ENCODE assay signal across 36 mouse cellular contexts in genomic region chr3:103068971-103069370, GRCm38 (mm10). TPM values are rescaled to one million over a fixed set of nuclear protein-coding genes. Genes with fewer than 3 reads are reported as not detected.
DNase-seq lines count a peak whose midpoint lies in the region; ATAC-seq and TF ChIP-seq lines count a peak whose summit lies in the region.
"Had no signal": no experiment of that assay in that cellular context is flagged by ENCODE, and none has a peak within 500 bp of the region (broad histone marks: within the 10 kb centered on the region; RNA-seq: fewer than 3 reads in every experiment).

No protein-coding gene starts in this region.

- no peaks in the 10 kb centered on the region for H3K4me1 ChIP-seq in lung, adult 2 months (ENCODE audit: control insufficient read depth, insufficient read depth, low read length)
- no peaks in the 10 kb centered on the region for H3K4me1 ChIP-seq in embryonic facial prominence, embryonic 14.5 days (ENCODE audit: control insufficient read depth, insufficient read depth, low read length)
- H3K4me1 ChIP-seq: embryonic facial prominence, embryonic 15.5 days; forebrain, embryonic 10.5 days; heart, embryonic 15.5 days; hindbrain, embryonic 12.5 days; intestine, embryonic 15.5 days; limb, embryonic 10.5 days; limb, embryonic 15.5 days; liver, embryonic 15.5 days; midbrain, embryonic 13.5 days; neural tube, embryonic 13.5 days; stomach, embryonic 15.5 days had no signal

- H3K9ac ChIP-seq in embryonic facial prominence, embryonic 14.5 days (ENCODE audit: low read depth, low read length), result no peak overlapping the region
- H3K9ac ChIP-seq: embryonic facial prominence, embryonic 15.5 days; heart, embryonic 15.5 days; hindbrain, embryonic 12.5 days; intestine, embryonic 15.5 days; limb, embryonic 15.5 days; liver, embryonic 15.5 days; midbrain, embryonic 13.5 days; neural tube, embryonic 13.5 days; stomach, embryonic 15.5 days had no signal

- WGBS in lung, adult 2 months, result 78% methylated on average over 6 of the region's 6 CpGs
- 77% methylated on average over 6 of the region's 6 CpGs for WGBS in embryonic facial prominence, embryonic 14.5 days

- H3K36me3 ChIP-seq in embryonic facial prominence, embryonic 14.5 days (ENCODE audit: control insufficient read depth, insufficient read depth, low read length), result peaks cover 41% of the 10 kb centered on the region

- H3K4me2 ChIP-seq in embryonic facial prominence, embryonic 14.5 days (ENCODE audit: low read depth, low read length), result no peak overlapping the region
- H3K4me2 ChIP-seq: embryonic facial prominence, embryonic 15.5 days; heart, embryonic 15.5 days; hindbrain, embryonic 12.5 days; intestine, embryonic 15.5 days; limb, embryonic 15.5 days; liver, embryonic 15.5 days; midbrain, embryonic 13.5 days; neural tube, embryonic 13.5 days; stomach, embryonic 15.5 days had no signal

- no peak overlapping the region for H3K27ac ChIP-seq in embryonic facial prominence, embryonic 14.5 days (replicated peaks; ENCODE audit: low read depth, low read length)
- H3K27ac ChIP-seq: embryonic facial prominence, embryonic 15.5 days; forebrain, embryonic 10.5 days; heart, embryonic 15.5 days; hindbrain, embryonic 12.5 days; hindbrain, postnatal 0 days; intestine, embryonic 15.5 days; kidney, postnatal 0 days; limb, embryonic 10.5 days; limb, embryonic 15.5 days; liver, embryonic 15.5 days; macrophage; midbrain, embryonic 13.5 days; neural tube, embryonic 13.5 days; stomach, embryonic 15.5 days had no signal

- intact Hi-C loops in heart, postnatal 36 days (cut with DNase I), result no loop called here
- intact Hi-C loops in left cerebral cortex, postnatal 36 days (cut with DNase I), result no loop called here

- DNase-seq in heart, adult 11 months, result peak; percentile 51
- no peak for DNase-seq in heart, postnatal 36 days
- DNase-seq in lung, postnatal 10 days, result peak; percentile 5
- DNase-seq in lung, adult 2 months, result no peak
- peak; percentile 57 for DNase-seq in embryonic facial prominence, embryonic 14.5 days (ENCODE audit: low spot score)
- peak; percentile 60 for DNase-seq in lung, postnatal 36 days
- DNase-seq in thymus, postnatal 36 days, result no peak
- no peak for DNase-seq in left cerebral cortex, postnatal 36 days (ENCODE audit: low spot score in 2 of 2)
- DNase-seq: adrenal gland, postnatal 10 days; cerebellum, adult 8-10 months; embryo, embryonic 11 days; gastrocnemius, postnatal 36 days; kidney, adult 2 months; kidney, postnatal 4 days; layer of hippocampus, postnatal 36 days had no signal

- H3K4me3 ChIP-seq in lung, adult 2 months (replicated peaks; ENCODE audit: extremely low read depth, low read depth, low read length), result no peak overlapping the region
- no peak overlapping the region for H3K4me3 ChIP-seq in embryonic facial prominence, embryonic 14.5 days (ENCODE audit: low read depth, low read length)
- H3K4me3 ChIP-seq: embryonic facial prominence, embryonic 15.5 days; forebrain, embryonic 10.5 days; heart, embryonic 15.5 days; hindbrain, embryonic 12.5 days; intestine, embryonic 15.5 days; limb, embryonic 10.5 days; limb, embryonic 15.5 days; liver, embryonic 15.5 days; midbrain, embryonic 13.5 days; neural tube, embryonic 13.5 days; stomach, embryonic 15.5 days had no signal

- no peaks in the 10 kb centered on the region for H3K27me3 ChIP-seq in embryonic facial prominence, embryonic 14.5 days (replicated peaks; ENCODE audit: control insufficient read depth, insufficient read depth, low read length)
- H3K27me3 ChIP-seq: embryonic facial prominence, embryonic 15.5 days; heart, embryonic 15.5 days; hindbrain, embryonic 12.5 days; intestine, embryonic 15.5 days; limb, embryonic 15.5 days; liver, embryonic 15.5 days; midbrain, embryonic 13.5 days; neural tube, embryonic 13.5 days; Patski; stomach, embryonic 15.5 days had no signal

- no peaks in the 10 kb centered on the region for H3K9me3 ChIP-seq in embryonic facial prominence, embryonic 14.5 days (ENCODE audit: control insufficient read depth, low read length)
- H3K9me3 ChIP-seq: embryonic facial prominence, embryonic 15.5 days; forebrain, embryonic 10.5 days; G1E; heart, embryonic 15.5 days; hindbrain, embryonic 12.5 days; intestine, embryonic 15.5 days; limb, embryonic 10.5 days; limb, embryonic 15.5 days; liver, embryonic 15.5 days; midbrain, embryonic 13.5 days; neural tube, embryonic 13.5 days; stomach, embryonic 15.5 days had no signal

- no peak for TF ChIP-seq POLR2A in lung, adult 2 months (IDR thresholded peaks at IDR 0.05; ENCODE audit: borderline replicate concordance, extremely low read depth, low read depth, low read length)

- ATAC-seq in embryonic facial prominence, embryonic 14.5 days (ENCODE audit: low read depth), result peak; percentile 62; the same call in 1 of the 2 replicates
- ATAC-seq: forebrain, embryonic 16.5 days; hindbrain, postnatal 0 days; intestine, embryonic 15.5 days; midbrain, embryonic 13.5 days; Patski had no signal

- no peak for TF ChIP-seq CTCF in lung, adult 2 months (IDR thresholded peaks at IDR 0.05; ENCODE audit: insufficient read depth, low read length)

RNA-seq across cellular contexts. Expression of gene Ampd1, which starts 4.8 kb away (rescaled TPM):
- not detected for total RNA-seq in heart, postnatal 36 days (2021)
- 0.45 and 4.3 TPM in 2 replicates for polyA plus RNA-seq in lung, adult 2 months (2012; rRNA removed)
- 14.4 and 23.9 TPM in 2 replicates for polyA plus RNA-seq in embryonic facial prominence, embryonic 14.5 days (2014; fragmentation: Nextera tagmentation; extraction: Ambion mirVana)
- total RNA-seq in left cerebral cortex, postnatal 36 days (2021), result not detected
- total RNA-seq: heart, postnatal 25 days; layer of hippocampus, adult 8-10 months; layer of hippocampus, postnatal 36 days; megakaryocyte-erythroid progenitor cell, adult 5-6 weeks had no signal
- polyA plus RNA-seq: forebrain, embryonic 10.5 days; forebrain, embryonic 16.5 days; G1E; hindbrain, embryonic 12.5 days; hindbrain, postnatal 0 days; kidney, postnatal 0 days; limb, embryonic 10.5 days; macrophage; midbrain, embryonic 13.5 days; neural tube, embryonic 13.5 days; small intestine, adult 2 months; stomach, embryonic 15.5 days had no signal

RNA-seq across cellular contexts. Expression of gene Nras, which starts 10.9 kb away (rescaled TPM):
- 10 to 100 TPM; 49.1 to 51.7 TPM for total RNA-seq in heart, postnatal 36 days (2021)
- polyA plus RNA-seq in lung, adult 2 months (2012; rRNA removed), result 14.2 and 28.1 TPM in 2 replicates
- 94.2 and 103 TPM in 2 replicates for polyA plus RNA-seq in embryonic facial prominence, embryonic 14.5 days (2014; fragmentation: Nextera tagmentation; extraction: Ambion mirVana)
- 10 to 100 TPM; 68.0 to 83.4 TPM for total RNA-seq in left cerebral cortex, postnatal 36 days (2021)

RNA-seq across cellular contexts. Expression of gene Dennd2c, which starts 33.4 kb away (rescaled TPM):
- 1 to 10 TPM; 1.9 to 2.2 TPM for total RNA-seq in heart, postnatal 36 days (2021)
- 1.2 and 3.7 TPM in 2 replicates for polyA plus RNA-seq in lung, adult 2 months (2012; rRNA removed)
- 7.6 and 8.5 TPM in 2 replicates for polyA plus RNA-seq in embryonic facial prominence, embryonic 14.5 days (2014; fragmentation: Nextera tagmentation; extraction: Ambion mirVana)
- total RNA-seq in left cerebral cortex, postnatal 36 days (2021), result under 1 TPM; 0.39 to 0.45 TPM

RNA-seq across cellular contexts. Expression of gene Csde1, which starts 48.7 kb away (rescaled TPM):
- 100 to 1,000 TPM; 547 to 556 TPM for total RNA-seq in heart, postnatal 36 days (2021)
- 22.8 and 45.1 TPM in 2 replicates for polyA plus RNA-seq in lung, adult 2 months (2012; rRNA removed)
- 335 and 377 TPM in 2 replicates for polyA plus RNA-seq in embryonic facial prominence, embryonic 14.5 days (2014; fragmentation: Nextera tagmentation; extraction: Ambion mirVana)
- 100 to 1,000 TPM; 233 to 247 TPM for total RNA-seq in left cerebral cortex, postnatal 36 days (2021)

Comparison
In these comparisons a context has a peak if more than half of its experiments do, and no peak if none do; other contexts are left out.
1. DNase-seq: peak in heart, adult 11 months (single experiment), lung, postnatal 10 days (single experiment), embryonic facial prominence, embryonic 14.5 days (single experiment) and lung, postnatal 36 days (single experiment); none in heart, postnatal 36 days (0 of 2), lung, adult 2 months (single experiment), thymus, postnatal 36 days (0 of 2) and left cerebral cortex, postnatal 36 days (0 of 2).